In genomic region chr12:112653157-112653824, GRCm38 (mm10) we compare ENCODE assay signal across 8 mouse cellular contexts. TPM values are rescaled to one million over a fixed set of nuclear protein-coding genes. Genes with fewer than 3 reads are reported as not detected.
A peak's percentile ranks its signal among the peaks of the same experiment; 100 is the strongest.
DNase-seq lines count a peak whose midpoint lies in the region; ATAC-seq lines count a peak whose summit lies in the region.

No protein-coding gene starts in this region.

- peak; percentile 82 for ATAC-seq in megakaryocyte-erythroid progenitor cell, adult 5-6 weeks (replicated peaks; ENCODE audit: low FRiP score, low TSS enrichment, poor library complexity, severe bottlenecking)

- intact Hi-C loops in gastrocnemius, postnatal 14 days (cut with DNase I; ENCODE audit: low total_unique reads): loop anchor here (2.0 kb wide), 1 partner anchor 54 kb away; no protein-coding TSS in a partner anchor

- DNase-seq in R1 (ENCODE audit: low read depth, low spot score): peak; percentile 81
- DNase-seq in cerebellum, postnatal 4 days (ENCODE audit: low spot score in 2 of 2): peak; percentile 86 to 91
- peak; percentile 86 for DNase-seq in gastrocnemius, postnatal 14 days
- DNase-seq in induced T-regulatory cell, adult 2 months (ENCODE audit: low read depth): peak; percentile 91
- peak; percentile 64 to 85 for DNase-seq in left cerebral cortex, adult 8-10 months (ENCODE audit: low spot score in 2 of 2)
- peak; percentile 91 for DNase-seq in right cerebral cortex, postnatal 14 days
- peak; percentile 90 for DNase-seq in urinary bladder, postnatal 14 days (ENCODE audit: low spot score)

RNA-seq across cellular contexts. Expression of gene Siva1, which starts 8.8 kb away (rescaled TPM):
- 10 to 100 TPM; 16.9 to 18.7 TPM for total RNA-seq in gastrocnemius, postnatal 14 days (2021)
- total RNA-seq in left cerebral cortex, adult 8-10 months (2022): 10 to 100 TPM; 16.8 to 26.8 (median 23.8) TPM
- 168 and 170 TPM in 2 replicates for total RNA-seq in megakaryocyte-erythroid progenitor cell, adult 5-6 weeks (2014; fragmentation: Nextera tagmentation)
- total RNA-seq in megakaryocyte-erythroid progenitor cell, adult 5-6 weeks (2017): 169 and 202 TPM in 2 replicates

RNA-seq across cellular contexts. Expression of gene Akt1, which starts 21.4 kb away (rescaled TPM):
- 10 to 100 TPM; 78.3 to 89.4 TPM for total RNA-seq in gastrocnemius, postnatal 14 days (2021)
- total RNA-seq in left cerebral cortex, adult 8-10 months (2022): 100 to 1,000 TPM; 158 to 174 (median 171) TPM
- total RNA-seq in megakaryocyte-erythroid progenitor cell, adult 5-6 weeks (2014; fragmentation: Nextera tagmentation): 101 and 119 TPM in 2 replicates
- 42.9 and 71.8 TPM in 2 replicates for total RNA-seq in megakaryocyte-erythroid progenitor cell, adult 5-6 weeks (2017)

RNA-seq across cellular contexts. Expression of gene Zbtb42, which starts 25.3 kb away (rescaled TPM):
- 1 to 10 TPM; 1.3 to 2.1 TPM for total RNA-seq in gastrocnemius, postnatal 14 days (2021)
- total RNA-seq in left cerebral cortex, adult 8-10 months (2022): 1 to 10 TPM in 2 of 4 experiments, under 1 TPM in 2; 0.81 to 1.7 (median 1.1) TPM
- 0.33 and 0.67 TPM in 2 replicates for total RNA-seq in megakaryocyte-erythroid progenitor cell, adult 5-6 weeks (2014; fragmentation: Nextera tagmentation)
- total RNA-seq in megakaryocyte-erythroid progenitor cell, adult 5-6 weeks (2017): 0.11 and 6.8 TPM in 2 replicates

RNA-seq across cellular contexts. Expression of gene Adssl1, which starts 33.4 kb away (rescaled TPM):
- total RNA-seq in gastrocnemius, postnatal 14 days (2021): 100 to 1,000 TPM; 462 to 471 TPM
- total RNA-seq in left cerebral cortex, adult 8-10 months (2022): 10 to 100 TPM; 21.8 to 41.0 (median 28.6) TPM
- 3.7 and 6.2 TPM in 2 replicates for total RNA-seq in megakaryocyte-erythroid progenitor cell, adult 5-6 weeks (2014; fragmentation: Nextera tagmentation)
- total RNA-seq in megakaryocyte-erythroid progenitor cell, adult 5-6 weeks (2017): 5.0 and 5.8 TPM in 2 replicates

Comparison
In these comparisons a context has a peak if more than half of its experiments do, and no peak if none do; other contexts are left out.
1. Peak in every context shown above with its lines: DNase-seq and ATAC-seq.
2. RNA of gene Siva1, which starts 8.8 kb away (total RNA-seq): 168 to 202 TPM in megakaryocyte-erythroid progenitor cell, adult 5-6 weeks; 16.8 to 26.8 TPM in left cerebral cortex, adult 8-10 months and 16.9 to 18.7 TPM in gastrocnemius, postnatal 14 days; every median in the first group is over 4 times any median in the second.